Mouse (Mus musculus): ENCODE results near the gene Smad3. TPM values are rescaled to one million over a fixed set of nuclear protein-coding genes. Genes with fewer than 3 reads are reported as not detected.

The Smad3 gene
- polyA plus RNA-seq, 1 experiment from 2014 or later, result 5.3 TPM

DNA sequence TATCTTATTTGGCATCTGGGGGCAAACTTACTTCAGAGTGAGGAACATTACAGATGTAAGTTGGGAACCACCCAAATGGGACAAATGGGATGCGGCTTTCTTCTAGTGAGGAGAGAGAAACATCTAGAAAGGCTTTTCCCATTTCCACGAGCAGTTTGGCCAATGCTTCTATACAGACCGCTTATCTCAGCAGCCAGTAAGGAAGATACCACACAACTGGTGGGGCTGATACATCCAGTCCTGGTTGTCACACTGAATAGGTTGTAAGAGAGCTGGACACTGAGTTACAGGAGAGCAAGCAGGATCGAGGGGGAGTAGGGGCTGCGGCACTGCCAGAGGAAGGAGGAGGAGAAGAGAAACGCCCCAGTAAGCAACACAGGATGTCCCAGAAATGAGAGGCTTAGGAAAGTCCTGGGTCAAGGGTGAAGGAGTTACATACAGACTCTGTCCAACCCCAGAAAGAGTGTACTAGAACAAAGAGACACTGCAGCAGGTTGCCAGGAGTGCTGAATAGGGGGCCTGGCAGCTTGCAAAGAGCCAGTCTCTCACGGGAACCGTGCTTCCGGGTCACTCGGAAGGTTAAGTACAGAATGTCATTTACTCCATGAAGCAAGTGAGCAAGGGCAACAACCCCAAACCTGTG is 61.2 kb downstream of the Smad3 start:
- Histone ChIP-seq H3K9me3 (ENCODE audit: control insufficient read depth, low read length) (no peaks in the 10 kb centered on the region), H3K4me2 (replicated peaks; ENCODE audit: low read depth) (no peak overlapping the region), H3K4me1 (replicated peaks; ENCODE audit: control insufficient read depth, insufficient read depth) (peaks cover under 1% of the 10 kb centered on the region; the same call in 1 of the 2 replicates), H3K4me3 (ENCODE audit: low read depth, low read length) (no peak overlapping the region), H3K36me3 (ENCODE audit: control insufficient read depth, insufficient read depth, low read length) (no peaks in the 10 kb centered on the region), H3K27ac (replicated peaks) (no peak overlapping the region), H3K27me3 (ENCODE audit: control insufficient read depth, insufficient read depth, low read length) (no peaks in the 10 kb centered on the region), H3K9ac (ENCODE audit: low read length) (no peak overlapping the region)
- no peak for TF ChIP-seq EP300 (optimal IDR thresholded peaks at IDR 0.05)
- no peak for TF ChIP-seq CTCF (IDR thresholded peaks at IDR 0.05; ENCODE audit: low read depth)
- WGBS, result 67% methylated on average over 10 of the region's 10 CpGs
- ATAC-seq (ENCODE audit: low FRiP score, low TSS enrichment) (no peak), DNase-seq (ENCODE audit: low spot score) (no peak)

DNA sequence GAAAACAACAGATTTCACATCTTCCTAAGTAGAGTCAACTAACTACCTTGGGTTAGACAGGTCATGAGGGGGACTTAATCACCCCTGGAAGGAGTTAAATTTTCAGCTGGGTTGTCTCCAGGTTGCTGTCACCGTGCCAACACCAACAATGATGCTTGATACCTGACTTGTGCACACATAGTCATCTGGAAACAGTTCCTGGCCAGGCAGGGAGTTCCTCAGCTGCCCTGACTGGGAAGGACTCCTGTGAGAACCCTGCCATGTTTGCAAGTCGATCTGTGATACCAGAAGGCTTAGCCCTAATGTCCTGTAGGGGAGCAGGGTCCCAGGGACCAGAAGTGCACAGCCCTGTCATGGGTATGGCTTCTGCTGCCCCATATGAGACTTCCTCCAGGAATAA is 65.8 kb downstream of the Smad3 start:
- DNase-seq (ENCODE audit: low spot score), result peak; percentile 79
- Histone ChIP-seq H3K27ac (replicated peaks) (no peak overlapping the region; the same call in 1 of the 2 replicates), H3K27me3 (ENCODE audit: control insufficient read depth, insufficient read depth, low read length) (no peaks in the 10 kb centered on the region), H3K9me3 (ENCODE audit: control insufficient read depth, low read length) (no peaks in the 10 kb centered on the region), H3K4me2 (replicated peaks; ENCODE audit: low read depth) (no peak overlapping the region), H3K4me3 (ENCODE audit: low read depth, low read length) (no peak overlapping the region), H3K9ac (ENCODE audit: low read length) (no peak overlapping the region), H3K36me3 (ENCODE audit: control insufficient read depth, insufficient read depth, low read length) (no peaks in the 10 kb centered on the region), H3K4me1 (replicated peaks; ENCODE audit: control insufficient read depth, insufficient read depth) (no peaks in the 10 kb centered on the region)
- peak; percentile 71 for ATAC-seq (ENCODE audit: low FRiP score, low TSS enrichment)
- no peak for TF ChIP-seq EP300 (optimal IDR thresholded peaks at IDR 0.05)
- no peak for TF ChIP-seq CTCF (IDR thresholded peaks at IDR 0.05; ENCODE audit: low read depth)
- 53% methylated on average over 2 of the region's 2 CpGs for WGBS

GRCm38 (mm10) chr9:63690511-63690910 is 67.3 kb downstream of the Smad3 start:
- H3K9ac ChIP-seq (ENCODE audit: low read length), result no peak overlapping the region
- no peaks in the 10 kb centered on the region for H3K4me1 ChIP-seq (replicated peaks; ENCODE audit: control insufficient read depth, insufficient read depth)
- ATAC-seq (ENCODE audit: low FRiP score, low TSS enrichment), result no peak
- TF ChIP-seq EP300 (optimal IDR thresholded peaks at IDR 0.05) (no peak), CTCF (IDR thresholded peaks at IDR 0.05; ENCODE audit: low read depth) (no peak)
- no peaks in the 10 kb centered on the region for H3K27me3 ChIP-seq (ENCODE audit: control insufficient read depth, insufficient read depth, low read length)
- no peak overlapping the region for H3K4me2 ChIP-seq (replicated peaks; ENCODE audit: low read depth)
- no peak overlapping the region for H3K27ac ChIP-seq (replicated peaks)
- H3K4me3 ChIP-seq (ENCODE audit: low read depth, low read length), result no peak overlapping the region
- 87% methylated on average over 1 of the region's 1 CpGs for WGBS
- DNase-seq (ENCODE audit: low spot score), result no peak
- no peaks in the 10 kb centered on the region for H3K9me3 ChIP-seq (ENCODE audit: control insufficient read depth, low read length)
- no peaks in the 10 kb centered on the region for H3K36me3 ChIP-seq (ENCODE audit: control insufficient read depth, insufficient read depth, low read length)

GRCm38 (mm10) chr9:63687413-63688015 is 70.3 kb downstream of the Smad3 start:
- TF ChIP-seq CTCF (IDR thresholded peaks at IDR 0.05; ENCODE audit: low read depth), result peak; percentile 11; the same call in 1 of the 2 replicates
- no peak for TF ChIP-seq EP300 (optimal IDR thresholded peaks at IDR 0.05)
- 58% methylated on average over 7 of the region's 7 CpGs for WGBS
- Histone ChIP-seq H3K9me3 (ENCODE audit: control insufficient read depth, low read length) (no peaks in the 10 kb centered on the region), H3K36me3 (ENCODE audit: control insufficient read depth, insufficient read depth, low read length) (no peaks in the 10 kb centered on the region), H3K4me1 (replicated peaks; ENCODE audit: control insufficient read depth, insufficient read depth) (no peaks in the 10 kb centered on the region), H3K27ac (replicated peaks) (peak overlapping the region; percentile 65), H3K4me2 (replicated peaks; ENCODE audit: low read depth) (no peak overlapping the region), H3K27me3 (ENCODE audit: control insufficient read depth, insufficient read depth, low read length) (no peaks in the 10 kb centered on the region), H3K9ac (ENCODE audit: low read length) (no peak overlapping the region), H3K4me3 (ENCODE audit: low read depth, low read length) (no peak overlapping the region)
- ATAC-seq (ENCODE audit: low FRiP score, low TSS enrichment), result peak; percentile 24; the same call in 1 of the 2 replicates
- DNase-seq (ENCODE audit: low spot score), result no peak

- Histone ChIP-seq H3K4me2 (replicated peaks; ENCODE audit: low read depth) (no peak overlapping the region), H3K4me1 (replicated peaks; ENCODE audit: control insufficient read depth, insufficient read depth) (0 out of 2 replicates have a peak, but pooled peaks cover 3% of the 10 kb centered on the region), H3K27me3 (ENCODE audit: control insufficient read depth, insufficient read depth, low read length) (no peaks in the 10 kb centered on the region), H3K9me3 (ENCODE audit: control insufficient read depth, low read length) (no peaks in the 10 kb centered on the region), H3K4me3 (ENCODE audit: low read depth, low read length) (no peak overlapping the region), H3K27ac (replicated peaks) (no peak overlapping the region), H3K36me3 (ENCODE audit: control insufficient read depth, insufficient read depth, low read length) (no peaks in the 10 kb centered on the region), H3K9ac (ENCODE audit: low read length) (no peak overlapping the region)
- ATAC-seq (ENCODE audit: low FRiP score, low TSS enrichment), result no peak
- no peak for TF ChIP-seq CTCF (IDR thresholded peaks at IDR 0.05; ENCODE audit: low read depth)
- TF ChIP-seq EP300 (optimal IDR thresholded peaks at IDR 0.05), result no peak
- no peak for DNase-seq (ENCODE audit: low spot score)
- 88% methylated on average over 5 of the region's 5 CpGs for WGBS
Measured at GRCm38 (mm10) chr9:63685352-63685751, 72.4 kb downstream of the Smad3 start.

DNA sequence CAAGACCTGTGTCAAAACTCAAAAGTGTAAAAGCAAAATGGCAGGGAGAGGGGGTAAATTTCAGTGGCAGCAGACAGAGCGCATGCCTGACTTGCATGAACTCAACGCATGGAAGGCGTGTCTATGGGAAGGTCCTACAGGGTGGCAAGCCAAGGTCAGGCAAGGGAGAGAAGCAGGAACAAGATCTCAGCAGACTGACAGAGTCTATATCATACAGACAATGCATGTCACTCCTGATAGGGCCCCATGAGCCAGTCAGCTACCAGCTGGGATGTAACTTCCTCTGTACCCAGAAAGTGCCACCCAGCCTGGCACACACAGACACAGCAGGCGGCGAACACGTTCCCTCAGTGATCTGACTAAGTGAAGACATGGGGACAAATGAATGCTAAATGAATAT is 73.5 kb downstream of the Smad3 start:
- ATAC-seq (ENCODE audit: low FRiP score, low TSS enrichment) (no peak), DNase-seq (ENCODE audit: low spot score) (no peak)
- WGBS, result 88% methylated on average over 6 of the region's 6 CpGs
- no peak overlapping the region for H3K27ac ChIP-seq (replicated peaks)
- H3K9ac ChIP-seq (ENCODE audit: low read length), result no peak overlapping the region
- 0 out of 2 replicates have a peak, but pooled peaks cover 3% of the 10 kb centered on the region for H3K4me1 ChIP-seq (replicated peaks; ENCODE audit: control insufficient read depth, insufficient read depth)
- no peaks in the 10 kb centered on the region for H3K36me3 ChIP-seq (ENCODE audit: control insufficient read depth, insufficient read depth, low read length)
- H3K27me3 ChIP-seq (ENCODE audit: control insufficient read depth, insufficient read depth, low read length), result no peaks in the 10 kb centered on the region
- H3K4me3 ChIP-seq (ENCODE audit: low read depth, low read length), result no peak overlapping the region
- H3K9me3 ChIP-seq (ENCODE audit: control insufficient read depth, low read length), result no peaks in the 10 kb centered on the region
- H3K4me2 ChIP-seq (replicated peaks; ENCODE audit: low read depth), result no peak overlapping the region
- TF ChIP-seq CTCF (IDR thresholded peaks at IDR 0.05; ENCODE audit: low read depth) (no peak), EP300 (optimal IDR thresholded peaks at IDR 0.05) (no peak)

All from stomach, postnatal 0 days (tissue).